Mouse (Mus musculus) bone marrow macrophage, adult 2 months (primary cell): ENCODE measurements around the gene Fbxl5. TPM values are rescaled to one million over a fixed set of nuclear protein-coding genes. Genes with fewer than 3 reads are reported as not detected.

Source experiments
- H3K27ac ChIP-seq: 2 replicates; pipeline ENCODE4 v1.5.1; 2012; ENCODE audit warnings: low read depth, low read length; ENCODE audit not compliant: insufficient read depth
- H3K4me1 ChIP-seq: 2 replicates; pipeline ENCODE4 v1.6.1; 2012; ENCODE audit warnings: low read length; ENCODE audit not compliant: control insufficient read depth, insufficient read depth
- H3K4me3 ChIP-seq: 2 replicates; pipeline ENCODE4 v1.5.1; 2012; ENCODE audit warnings: mild to moderate bottlenecking, low read length, moderate library complexity; ENCODE audit not compliant: insufficient read depth
- CTCF ChIP-seq: IDR thresholded peaks from 2 replicates; pipeline ENCODE4 v1.5.1; 2012; ENCODE audit warnings: low read depth, mild to moderate bottlenecking, low read length, moderate library complexity
- POLR2A ChIP-seq: IDR thresholded peaks from 2 replicates; pipeline ENCODE4 v1.6.1; 2012; ENCODE audit warnings: mild to moderate bottlenecking, low read depth, low read length, borderline replicate concordance
- polyA plus RNA-seq: library from polyadenylated mRNA; stranded (reverse); fragments of >200 nt; gene quantifications from 2 replicates; pipeline ENCODE4 v1.2.4, GENCODE M21; 2012; ENCODE audit not compliant: missing spikeins, insufficient read depth, insufficient read length

Gene Fbxl5
- polyA plus RNA-seq, 1 experiment, result 47.2 TPM

- Histone ChIP-seq H3K4me3 (no peak overlapping the region), H3K27ac (no peak overlapping the region), H3K4me1 (no peaks in the 10 kb centered on the region)
- TF ChIP-seq CTCF, result no peak
- TF ChIP-seq POLR2A, result no peak
These were observed 122.2 kb downstream of the Fbxl5 start for GRCm38 (mm10) chr5:43699240-43699639.

GRCm38 (mm10) chr5:43697133-43697532 is 124.3 kb downstream of the Fbxl5 start:
- peaks cover 3% of the 10 kb centered on the region for H3K4me1 ChIP-seq
- H3K4me3 ChIP-seq, result no peak overlapping the region
- no peak overlapping the region for H3K27ac ChIP-seq
- TF ChIP-seq POLR2A, result no peak
- no peak for TF ChIP-seq CTCF

Other genes starting within 250 kb of the Fbxl5 start
- gene Cc2d2a, start 159.3 kb downstream of the Fbxl5 start, polyA plus RNA-seq, result 0.48 and 0.78 TPM in 2 replicates
- gene Bst1, start 2.8 kb downstream of the Fbxl5 start, polyA plus RNA-seq, result 33.5 and 34.6 TPM in 2 replicates
- gene Cd38, start 46.9 kb upstream of the Fbxl5 start, polyA plus RNA-seq, result not detected in 2 replicates
- not detected in 2 replicates for gene Gm7879, start 91.5 kb upstream of the Fbxl5 start, polyA plus RNA-seq
- not detected in 2 replicates for gene Fgfbp1, start 160.1 kb upstream of the Fbxl5 start, polyA plus RNA-seq